Mouse (Mus musculus) cerebellum, adult 8-10 months (tissue): ENCODE data around the gene Helt.
A peak's percentile ranks its signal among the peaks of the same experiment; 100 is the strongest.
"Not testable (repeated sequence)": the region's sequence is repeated elsewhere in the genome, so short reads cannot be mapped to it uniquely, and the experiment has no call there.

Experiments
- DNase-seq: peaks from one replicate; pipeline ENCODE4 v3.0.0; 2022

Gene Helt

DNA sequence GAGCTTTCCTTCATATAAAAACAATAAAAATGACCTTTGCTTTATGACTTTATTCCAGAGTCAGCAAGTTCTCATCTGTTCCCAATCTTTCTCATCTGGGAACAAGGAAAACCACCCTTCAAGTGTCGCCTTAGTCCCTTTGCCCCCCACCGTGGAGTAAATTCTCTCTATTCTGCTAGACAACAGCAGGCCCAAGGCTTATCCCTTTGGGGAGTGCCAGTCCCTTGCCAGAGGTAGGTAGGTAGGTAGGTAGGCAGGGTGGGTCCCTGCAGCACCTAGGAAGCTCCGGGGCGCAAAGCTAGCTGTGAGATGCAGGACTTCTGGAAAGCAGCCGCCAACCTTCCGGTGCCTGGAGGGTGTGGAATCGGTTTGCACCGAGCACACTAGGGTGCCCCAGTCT lies 1.5 kb upstream of the Helt start:
- no peak for DNase-seq

DNA sequence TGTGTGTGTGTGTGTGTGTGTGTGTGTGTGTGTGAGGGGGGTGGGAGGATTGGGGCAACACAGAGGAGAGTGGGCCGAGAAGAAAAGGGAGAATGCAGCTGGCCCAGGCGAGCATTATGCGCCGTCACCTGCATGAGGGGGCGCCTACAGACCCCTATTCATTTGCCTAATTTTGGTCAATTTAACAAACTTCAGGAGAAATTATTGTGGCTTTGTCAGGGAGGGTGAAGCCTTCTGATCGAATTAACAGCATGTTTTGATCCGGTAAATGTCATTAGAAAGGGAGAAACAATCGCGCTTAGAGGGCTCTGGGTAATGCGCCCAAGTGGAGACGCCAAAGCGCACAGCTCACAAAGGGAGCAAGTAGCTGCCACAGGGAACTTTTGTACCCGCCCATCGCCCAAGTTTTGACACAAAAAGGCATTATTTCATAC lies 647 bp upstream of the Helt start:
- DNase-seq: no peak

DNA sequence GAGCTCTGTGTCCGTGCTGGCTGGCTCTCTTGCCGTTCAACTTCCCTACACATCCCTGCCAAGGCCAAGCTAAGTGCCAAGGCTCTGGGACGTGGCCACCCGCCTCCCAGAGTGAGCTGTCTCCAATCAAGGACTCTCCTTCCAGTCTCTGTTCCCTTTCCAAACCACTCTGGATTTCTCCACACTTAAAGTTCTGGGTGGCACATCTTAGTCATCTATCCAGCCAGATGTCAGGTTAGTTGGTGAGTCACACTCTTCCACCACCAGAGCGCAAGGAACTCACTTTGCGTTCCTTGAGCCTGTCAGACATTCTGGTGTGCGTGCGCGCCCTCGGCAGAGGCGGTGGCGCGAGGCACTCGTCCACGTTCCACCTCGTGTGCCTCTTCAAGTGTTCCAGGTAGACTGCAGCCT lies 725 bp downstream of the Helt start:
- no peak for DNase-seq

DNA sequence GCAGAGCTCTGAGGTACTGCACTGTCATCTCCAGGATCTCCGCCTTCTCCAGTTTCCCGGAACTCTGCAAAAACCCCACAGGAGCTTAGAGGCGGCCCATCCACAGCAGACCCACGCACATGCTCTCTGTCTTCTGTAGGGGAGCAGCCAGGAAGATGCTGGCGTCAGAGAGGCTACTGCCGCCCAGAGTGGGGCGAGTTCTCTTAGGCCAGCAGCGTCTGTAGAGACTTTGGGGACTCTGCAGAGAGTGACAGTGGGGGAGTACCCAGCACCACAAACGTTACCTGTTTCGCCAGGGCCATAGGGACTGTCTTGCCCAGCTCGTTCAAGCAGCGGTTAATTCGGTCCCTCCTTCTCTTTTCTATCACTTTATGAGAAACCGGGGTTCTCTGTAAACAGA lies 1.3 kb downstream of the Helt start:
- no peak for DNase-seq

DNA sequence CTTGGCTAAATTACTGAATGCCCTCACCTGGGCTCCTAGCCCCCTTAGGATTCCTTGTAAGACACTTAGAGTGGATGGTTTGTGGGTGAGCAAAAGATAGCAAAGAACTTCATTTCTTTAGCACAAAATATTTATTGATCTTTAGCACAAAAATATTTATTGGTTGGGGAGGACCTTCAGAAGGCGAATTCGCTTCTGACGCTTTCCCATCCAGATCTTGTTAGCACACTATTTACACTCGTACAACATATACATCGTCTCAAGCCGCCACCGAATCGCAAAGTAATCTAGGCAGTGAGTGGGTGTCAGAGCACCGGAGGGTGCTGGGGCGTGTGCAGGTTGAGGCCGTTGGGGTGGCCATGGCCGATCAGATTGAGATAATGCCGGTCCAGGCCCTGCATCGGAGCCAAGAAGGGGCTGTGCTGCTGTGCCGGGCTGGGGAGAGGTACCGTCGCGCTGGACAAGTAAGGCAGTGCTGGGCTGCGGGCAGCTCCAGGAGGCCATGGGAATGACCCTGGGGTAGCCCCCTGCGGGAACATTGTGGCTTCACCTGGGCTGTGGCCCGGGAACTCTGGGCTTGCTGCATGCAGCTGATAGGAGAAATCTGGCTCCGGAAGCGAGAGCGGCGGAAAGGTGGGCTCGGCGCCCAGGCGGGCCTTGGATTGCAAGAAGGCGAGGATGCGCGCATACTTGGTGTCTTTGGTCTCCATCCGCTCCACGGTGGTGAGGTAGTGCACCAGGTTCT lies 2.4 kb downstream of the Helt start:
- DNase-seq: no peak

DNA sequence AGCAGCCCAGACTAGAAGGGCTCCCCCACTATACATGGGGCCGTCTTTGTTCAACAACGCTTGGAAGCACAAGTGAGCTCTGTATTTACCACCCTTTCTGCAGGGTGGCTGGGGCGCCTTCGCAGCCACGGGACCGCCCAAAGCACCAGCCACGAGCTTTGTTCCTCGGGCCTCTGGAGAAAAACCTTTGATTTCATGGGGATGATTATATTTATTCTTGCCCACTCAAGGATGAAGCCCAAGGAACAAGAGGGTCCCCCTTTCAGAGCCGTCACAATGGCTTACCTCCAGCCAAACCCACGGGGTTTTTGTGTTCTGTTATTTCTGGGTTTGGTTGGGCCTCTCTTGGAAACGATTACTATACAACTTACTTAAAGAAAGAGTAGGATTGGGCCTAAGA lies 5.2 kb downstream of the Helt start:
- no peak for DNase-seq

DNA sequence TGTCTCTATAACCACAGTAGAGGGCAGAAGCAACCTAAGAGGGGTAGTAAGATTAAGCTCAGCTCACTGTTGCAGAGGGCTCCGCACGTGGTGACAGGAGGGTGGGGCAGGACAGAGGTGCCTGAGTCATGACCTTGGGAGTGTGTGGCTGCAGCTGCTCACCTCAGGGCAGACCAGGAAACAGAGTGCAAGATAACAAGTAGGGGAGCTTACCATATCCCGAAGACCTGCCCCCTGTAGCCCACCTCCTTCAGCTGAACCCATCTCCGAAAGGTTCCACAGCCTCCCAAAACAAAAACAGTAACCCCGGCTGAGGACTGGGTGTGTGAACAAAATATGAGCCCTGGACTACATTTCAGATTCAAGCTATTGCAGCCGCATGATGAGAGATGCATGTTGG lies 6.5 kb downstream of the Helt start:
- DNase-seq: no peak

DNA sequence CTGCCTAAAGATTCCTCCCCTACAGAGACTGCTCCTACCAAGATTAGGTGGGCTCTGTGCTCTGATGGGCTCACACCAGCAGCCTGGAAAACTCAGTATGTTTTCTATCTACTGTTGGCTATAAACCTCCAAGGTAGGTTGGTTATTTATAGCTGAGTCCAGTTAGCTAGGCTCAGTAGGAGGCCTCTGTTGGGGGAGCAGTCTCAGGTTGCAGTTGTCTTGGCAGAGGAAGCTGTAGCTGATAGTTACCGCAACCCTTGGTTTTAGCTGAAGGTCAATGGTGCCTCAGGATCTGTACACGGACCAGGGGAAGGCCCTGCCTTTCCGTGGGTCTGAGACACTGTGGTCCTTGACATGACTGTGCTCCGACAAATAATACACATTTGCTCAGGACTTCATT lies 8.5 kb downstream of the Helt start:
- DNase-seq: no peak

DNA sequence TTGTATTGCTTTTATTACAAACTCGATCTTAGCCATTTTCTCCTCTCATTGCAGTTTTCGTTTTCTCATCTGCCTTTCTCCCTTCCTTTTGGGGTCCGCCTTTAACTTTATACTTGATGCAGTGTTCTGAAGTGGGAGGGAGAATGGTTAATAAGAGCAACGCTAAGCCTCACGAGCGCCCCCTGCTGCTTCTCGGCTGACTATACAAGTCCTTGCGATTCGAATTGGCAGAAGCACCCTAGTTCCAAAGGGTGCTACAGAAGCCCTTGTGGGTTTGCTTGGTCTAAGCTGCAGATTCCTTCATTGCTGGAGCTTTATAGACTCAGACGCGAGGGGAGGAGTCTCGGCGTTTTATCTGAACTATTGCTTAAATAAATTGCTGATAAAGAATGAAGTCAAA lies 12.9 kb downstream of the Helt start:
- DNase-seq: peak; percentile 36

DNA sequence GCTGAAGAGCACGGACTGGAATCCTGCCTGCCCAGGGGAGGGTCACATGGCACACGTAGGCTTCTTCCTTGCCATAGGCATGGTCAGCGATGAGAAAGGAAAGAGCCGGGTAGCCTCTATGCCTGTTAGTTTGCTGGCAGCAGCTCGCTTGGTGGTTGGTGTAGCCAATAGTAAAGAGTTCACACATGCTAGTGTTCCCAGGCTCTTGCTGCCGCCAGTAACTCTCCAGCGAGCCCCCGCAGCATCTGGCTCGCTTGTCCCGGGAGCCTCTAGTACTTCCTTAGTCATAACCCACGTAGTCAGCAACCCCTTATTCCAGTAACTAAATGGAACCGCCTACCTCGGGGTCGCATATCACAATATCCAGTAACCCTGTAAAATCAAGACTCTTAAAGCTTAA lies 17.5 kb downstream of the Helt start:
- no peak for DNase-seq

DNA sequence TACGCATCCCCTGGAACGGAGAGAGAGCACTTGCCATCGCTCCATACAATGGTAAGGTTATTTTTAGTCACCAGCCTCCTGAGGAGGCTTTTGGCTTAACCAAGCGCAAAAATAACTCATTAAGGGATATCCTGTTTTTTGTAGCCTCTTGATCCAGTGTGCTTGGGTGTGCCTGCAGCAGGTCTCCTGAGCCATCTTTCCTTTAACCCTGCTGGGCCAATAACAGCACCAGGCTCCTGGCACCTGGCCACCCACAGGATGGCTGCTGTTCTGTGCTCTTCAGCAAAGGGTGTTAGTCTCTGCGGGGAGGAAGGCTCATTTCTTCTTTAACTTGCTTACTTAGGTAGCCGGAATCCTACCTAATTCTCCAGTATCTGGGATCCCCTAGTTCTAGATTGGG lies 23.7 kb downstream of the Helt start:
- no peak for DNase-seq

DNA sequence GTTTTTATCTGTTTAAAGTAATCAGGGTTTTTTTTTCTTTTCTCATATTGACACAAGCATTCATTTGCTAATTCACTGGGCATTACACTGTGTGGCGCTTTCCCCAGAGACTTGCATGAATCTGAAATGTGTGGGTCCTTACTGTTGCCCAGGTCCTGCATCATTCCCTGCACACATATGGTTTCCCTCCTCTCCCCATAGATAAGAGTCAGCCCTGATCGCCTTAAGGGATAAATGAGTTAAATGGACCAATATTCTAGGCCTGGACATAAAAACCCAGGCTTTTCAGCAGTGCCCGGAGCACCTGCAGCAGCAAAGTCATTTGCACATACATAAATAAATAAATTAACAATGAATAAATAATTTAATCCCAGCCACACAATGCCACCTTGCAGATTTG lies 24.3 kb downstream of the Helt start:
- no peak for DNase-seq

DNA sequence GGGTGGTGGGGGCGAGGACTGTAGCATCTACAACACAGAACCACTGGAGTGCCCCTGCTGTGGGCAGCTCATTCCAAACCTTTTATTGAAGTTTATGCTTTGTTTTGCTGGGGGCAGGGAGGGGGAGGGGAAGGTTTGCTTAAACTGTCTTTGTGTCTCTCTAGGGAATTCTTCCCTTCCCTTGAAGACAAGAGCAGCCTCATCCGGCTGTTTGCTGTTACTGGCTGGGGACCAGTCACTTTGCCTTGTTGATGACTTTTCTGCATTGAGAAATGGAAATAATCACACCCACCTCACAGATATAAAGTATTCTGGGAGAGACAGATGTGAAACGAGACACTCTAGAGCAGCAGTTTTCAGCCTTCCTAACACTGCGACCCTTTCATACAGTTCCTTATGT lies 27.7 kb downstream of the Helt start:
- no peak for DNase-seq

DNA sequence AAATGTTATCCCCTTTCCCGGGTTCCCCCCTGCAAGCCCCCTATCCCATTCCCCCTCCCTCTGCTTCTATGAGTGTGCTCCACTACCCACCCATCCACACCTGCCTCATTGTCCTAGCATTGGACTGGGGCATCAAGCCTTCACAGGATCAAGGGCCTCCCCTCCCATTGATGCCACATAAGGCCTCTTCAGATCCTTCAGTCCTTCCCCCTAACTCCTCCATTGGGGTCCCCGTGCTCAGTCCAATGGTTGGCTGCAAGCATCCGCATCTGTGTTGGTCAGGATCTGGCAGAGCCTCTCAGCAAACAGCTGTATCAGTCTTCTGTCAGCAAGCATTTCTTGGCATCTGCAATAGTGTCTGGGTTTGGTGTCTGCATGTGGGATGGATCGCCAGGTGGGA lies 30.3 kb downstream of the Helt start:
- DNase-seq: not testable (repeated sequence)

DNA sequence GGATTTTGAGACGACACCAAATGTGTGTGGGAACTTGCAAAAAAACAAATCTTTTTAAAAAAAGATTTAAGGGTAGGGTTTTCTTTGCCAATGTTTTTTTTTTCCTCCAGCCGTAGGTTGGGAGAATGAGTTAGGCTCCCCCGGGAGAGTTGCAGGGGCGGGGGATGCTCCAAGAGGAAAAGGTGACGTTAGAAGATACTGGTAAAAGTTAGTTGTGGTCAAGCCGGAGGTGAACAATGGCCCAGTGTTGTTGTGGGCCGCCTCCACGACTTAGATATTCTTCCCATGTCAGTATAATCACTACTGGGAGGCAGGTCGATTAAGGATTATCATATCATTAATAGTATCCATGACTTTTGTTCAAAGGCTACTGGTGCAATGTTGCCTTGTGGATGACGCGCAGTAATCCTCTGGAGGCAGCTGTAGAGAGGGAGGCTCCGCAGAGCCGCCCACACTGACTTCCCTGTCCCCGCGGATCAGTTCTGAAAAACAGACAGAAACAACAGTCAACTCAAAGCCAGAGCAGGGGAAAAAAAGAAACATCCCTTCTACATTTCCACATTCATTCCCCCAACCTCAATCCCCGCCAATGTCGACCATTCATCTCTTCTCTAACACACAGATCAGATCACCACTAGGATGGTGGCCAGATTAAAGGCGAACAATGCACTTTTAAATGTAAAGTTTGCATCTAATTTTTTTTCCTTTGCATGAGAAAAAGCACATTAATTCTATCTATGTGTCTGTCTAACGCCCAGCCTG lies 36.4 kb downstream of the Helt start:
- DNase-seq: no peak

DNA sequence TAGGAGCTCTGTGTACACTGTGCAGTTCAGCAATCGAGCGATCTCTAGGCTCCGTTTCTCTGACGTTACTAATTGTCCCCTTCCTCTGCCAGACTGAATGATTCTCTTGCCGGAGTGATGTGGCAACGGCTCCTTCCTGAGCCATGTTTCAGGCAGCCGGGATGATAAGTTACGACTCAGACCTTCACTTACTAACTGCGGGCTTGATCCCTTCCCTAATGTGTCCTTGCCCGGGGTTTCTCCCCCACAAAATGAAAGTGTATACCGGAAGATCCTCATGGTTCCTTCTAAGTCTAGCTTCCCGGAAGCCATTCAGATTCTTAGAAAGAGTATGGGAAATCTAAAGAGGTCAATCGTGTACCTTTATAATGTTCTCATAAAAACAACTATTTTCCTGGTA lies 42.0 kb downstream of the Helt start:
- DNase-seq: no peak

DNA sequence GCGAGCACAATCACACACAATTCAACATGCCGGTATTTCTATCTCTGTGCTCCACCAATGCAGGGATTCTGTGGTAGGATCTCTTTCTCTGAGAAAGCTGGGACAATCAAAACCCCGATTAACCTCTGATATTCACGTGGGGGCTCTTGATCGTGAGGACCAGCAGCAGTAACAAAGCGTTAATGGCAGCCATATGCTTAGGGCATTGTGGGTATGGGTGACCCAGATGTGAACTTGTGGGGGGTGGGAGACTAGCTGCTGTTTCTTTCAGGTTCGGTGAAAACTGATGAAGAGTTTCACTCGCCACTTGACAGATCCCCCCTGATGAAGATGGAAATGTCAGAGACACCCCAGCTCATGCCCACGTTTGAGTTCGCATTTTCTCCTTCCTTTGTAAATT lies 42.9 kb downstream of the Helt start:
- DNase-seq: no peak

DNA sequence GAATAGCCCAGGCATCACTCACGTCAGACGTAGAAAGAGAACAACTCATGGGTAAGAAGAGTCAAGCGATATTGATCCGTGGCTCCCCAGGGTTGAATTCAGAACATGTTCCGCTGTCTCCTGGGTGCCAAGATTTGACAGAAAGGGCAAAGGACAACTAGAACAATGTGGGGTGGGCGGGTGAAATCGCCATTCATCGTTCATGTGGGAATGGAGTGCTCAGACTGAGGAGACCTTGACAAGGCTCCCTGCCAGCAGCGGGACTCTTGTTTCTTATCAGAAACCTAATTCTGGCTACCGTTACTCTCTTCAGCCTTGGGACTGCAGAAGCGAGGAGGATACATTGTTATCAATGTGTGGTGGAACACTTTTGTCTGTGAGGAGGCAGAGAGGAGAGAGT lies 48.1 kb downstream of the Helt start:
- no peak for DNase-seq

DNA sequence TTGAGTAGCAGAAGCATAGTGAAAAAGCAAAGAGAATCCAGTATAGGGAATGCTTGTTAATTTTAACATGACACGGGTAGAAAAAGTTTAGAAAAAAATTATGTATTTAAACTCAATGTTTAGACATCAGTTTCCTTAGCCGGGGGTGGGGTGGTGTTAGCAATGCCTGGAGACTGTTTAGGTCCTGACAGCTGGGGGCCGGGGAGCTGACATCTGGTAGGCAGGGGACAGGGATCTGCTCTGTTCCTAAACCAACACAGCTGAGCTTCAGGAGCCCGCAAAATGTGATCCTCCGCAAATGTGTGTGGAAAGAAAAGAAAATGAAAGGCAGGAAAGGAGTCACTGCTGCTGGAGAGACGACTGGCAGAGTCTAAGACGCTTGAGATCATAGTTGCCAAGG lies 51.5 kb downstream of the Helt start:
- no peak for DNase-seq
